Mouse (Mus musculus): ENCODE data around the gene Cecr2. TPM values are rescaled to one million over a fixed set of nuclear protein-coding genes. Genes with fewer than 3 reads are reported as not detected.

Cecr2 gene
- polyA plus RNA-seq, 1 experiment: 0.37 TPM

DNA sequence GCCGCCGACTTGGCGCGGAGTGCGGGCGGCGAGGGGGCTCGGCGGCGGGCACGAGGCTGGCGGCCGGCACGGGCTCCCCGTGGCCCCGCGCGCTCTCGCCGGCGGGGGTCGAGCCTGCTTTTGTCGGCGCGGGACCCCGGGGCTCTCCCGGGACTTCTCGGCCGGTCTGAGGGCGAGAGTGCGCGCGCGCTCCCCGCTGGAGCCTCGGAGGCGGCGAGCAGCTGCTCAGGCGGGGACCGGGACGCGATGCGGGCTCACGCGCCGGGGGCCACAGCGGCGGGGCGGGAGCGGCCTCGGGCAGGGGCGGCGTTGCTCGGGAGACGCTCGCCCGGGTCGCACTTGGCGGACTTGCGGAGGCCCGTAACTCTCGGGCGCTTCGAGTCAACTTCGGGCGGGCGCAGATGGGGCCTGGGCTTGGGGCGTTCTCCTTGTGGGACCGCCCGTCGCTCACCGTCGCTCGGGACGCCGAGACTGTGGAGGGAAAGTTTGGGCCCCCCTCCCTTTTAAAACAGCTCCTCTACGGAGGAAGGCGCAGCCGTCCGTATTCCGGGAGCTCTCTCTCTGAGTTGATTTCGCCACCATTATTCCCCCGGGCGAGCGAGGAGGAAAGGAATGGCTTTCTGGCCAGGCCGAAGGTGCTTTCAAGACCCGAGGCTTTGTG lies 722 bp downstream of the Cecr2 start:
- 1% methylated on average over 87 of the region's 87 CpGs for WGBS
- DNase-seq (ENCODE audit: low read depth, low spot score): no peak

DNA sequence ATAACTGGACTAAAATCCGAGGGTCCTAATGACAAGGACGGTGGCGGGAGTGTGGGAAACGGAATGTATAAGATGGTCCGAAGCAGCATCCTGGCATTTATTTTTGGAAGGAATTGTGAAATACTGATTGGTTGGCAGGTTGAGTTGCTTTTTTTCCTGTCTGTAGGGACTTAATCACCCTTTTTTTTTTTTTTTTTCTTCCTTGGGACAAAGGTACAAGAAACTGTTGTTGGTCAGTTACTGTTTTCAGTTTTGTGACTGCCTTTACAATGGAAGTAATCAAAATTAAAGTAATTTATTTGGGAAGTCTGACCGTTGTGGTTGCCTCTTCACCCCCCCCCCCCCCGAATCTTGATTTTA lies 1.2 kb downstream of the Cecr2 start:
- 3% methylated on average over 7 of the region's 7 CpGs for WGBS
- DNase-seq (ENCODE audit: low read depth, low spot score): no peak

DNA sequence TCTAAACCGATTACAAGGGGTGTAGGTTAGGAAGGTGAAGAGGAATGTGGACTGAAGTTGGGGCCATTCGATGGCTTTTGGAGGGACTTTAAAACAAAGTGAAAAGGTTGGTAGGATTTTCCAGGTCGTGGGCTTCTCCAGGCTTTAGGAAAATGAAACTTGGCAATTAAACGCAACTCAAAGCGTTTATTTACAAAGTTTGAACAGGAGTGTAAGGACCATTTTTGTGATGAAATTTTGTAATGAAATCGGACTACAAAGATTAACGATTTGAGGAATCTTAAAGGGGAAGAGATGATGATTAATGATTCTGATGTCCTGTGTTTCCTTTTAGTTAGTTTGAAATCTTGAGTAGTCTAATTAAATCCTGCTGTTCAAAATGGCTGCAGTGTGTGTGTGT lies 1.7 kb downstream of the Cecr2 start:
- DNase-seq (ENCODE audit: low read depth, low spot score): no peak
- WGBS: 23% methylated on average over 7 of the region's 7 CpGs

DNA sequence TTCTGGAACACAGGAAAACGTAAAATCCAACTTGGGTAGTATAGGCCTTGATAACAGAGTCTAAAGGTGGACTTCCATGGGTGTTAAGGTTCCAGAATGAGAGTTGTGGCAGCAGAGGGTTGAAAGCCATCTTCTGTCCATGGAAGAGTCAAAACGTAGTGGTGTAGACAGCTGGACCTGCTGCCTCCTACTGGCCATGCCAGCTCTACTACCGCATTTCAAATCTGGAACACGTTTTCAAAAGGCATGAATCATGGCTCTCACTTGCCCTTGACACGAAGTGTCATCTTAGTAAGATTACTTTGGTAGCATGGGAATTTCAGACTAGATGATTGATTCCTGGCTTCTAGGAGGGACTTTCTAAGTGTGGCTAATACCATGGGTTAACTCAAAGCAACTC lies 8.0 kb downstream of the Cecr2 start:
- DNase-seq (ENCODE audit: low read depth, low spot score): no peak
- 43% methylated on average over 5 of the region's 5 CpGs for WGBS

DNA sequence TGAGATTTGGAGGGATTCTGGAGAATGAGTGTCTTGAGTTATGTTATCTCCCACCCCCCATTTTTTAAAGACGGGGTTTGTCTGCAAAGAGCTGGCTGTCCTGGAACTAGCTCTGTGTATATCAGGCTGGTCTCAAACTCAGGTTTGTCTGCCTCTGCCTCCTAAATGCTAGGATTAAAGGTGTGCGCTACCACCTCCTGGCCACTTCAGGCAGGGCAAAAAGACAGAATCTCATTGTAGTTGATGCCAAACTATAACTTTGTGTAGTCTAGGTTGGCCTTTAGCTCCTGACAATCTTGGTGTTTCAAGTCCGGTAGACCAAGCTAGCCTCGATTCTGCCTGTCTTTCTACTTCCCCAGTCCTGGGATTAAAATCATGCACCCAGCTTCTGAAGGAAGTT lies 8.7 kb downstream of the Cecr2 start:
- WGBS: 81% methylated on average over 4 of the region's 4 CpGs
- DNase-seq (ENCODE audit: low read depth, low spot score): no peak

DNA sequence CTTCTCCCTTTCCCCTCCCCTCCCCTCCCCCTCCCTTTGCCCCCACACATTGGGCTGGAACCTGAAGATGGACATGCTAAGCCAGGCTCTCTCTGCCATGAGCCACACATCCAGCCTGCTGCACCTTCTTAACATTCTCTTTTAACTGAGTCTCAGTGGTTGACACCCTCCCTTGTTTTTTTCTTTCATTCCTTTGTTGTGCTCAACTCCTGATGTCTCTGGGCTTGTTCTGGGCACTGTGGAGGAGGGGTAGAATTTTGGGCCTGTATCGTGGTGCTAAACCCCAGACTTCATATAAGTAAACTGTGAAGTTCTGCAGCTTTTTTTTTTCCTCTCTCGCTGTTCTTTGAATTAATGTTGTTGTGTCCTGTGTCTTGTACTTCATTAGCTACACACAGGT lies 9.8 kb downstream of the Cecr2 start:
- WGBS: 76% methylated on average over 2 of the region's 2 CpGs
- DNase-seq (ENCODE audit: low read depth, low spot score): no peak

DNA sequence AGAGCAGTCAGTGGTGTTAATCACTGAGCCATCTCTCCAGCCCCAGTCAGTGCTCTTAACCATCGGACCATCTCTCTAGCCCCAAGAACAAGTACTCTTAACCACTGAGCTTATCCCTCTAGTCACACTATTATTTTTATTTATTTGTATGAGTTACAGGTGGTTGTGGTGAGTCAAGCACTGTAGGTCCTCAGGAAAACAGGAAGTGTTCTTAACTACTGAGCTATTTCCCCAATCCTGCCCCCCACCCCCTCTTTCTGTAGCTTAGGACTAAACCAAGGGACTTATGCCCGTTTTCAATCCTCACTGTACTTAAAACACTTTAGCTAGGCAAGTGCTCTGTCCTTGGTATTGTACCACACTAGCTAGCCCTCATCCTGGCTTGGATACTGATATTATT lies 17.2 kb downstream of the Cecr2 start:
- WGBS: 66% methylated on average over 2 of the region's 2 CpGs
- no peak for DNase-seq (ENCODE audit: low read depth, low spot score)

DNA sequence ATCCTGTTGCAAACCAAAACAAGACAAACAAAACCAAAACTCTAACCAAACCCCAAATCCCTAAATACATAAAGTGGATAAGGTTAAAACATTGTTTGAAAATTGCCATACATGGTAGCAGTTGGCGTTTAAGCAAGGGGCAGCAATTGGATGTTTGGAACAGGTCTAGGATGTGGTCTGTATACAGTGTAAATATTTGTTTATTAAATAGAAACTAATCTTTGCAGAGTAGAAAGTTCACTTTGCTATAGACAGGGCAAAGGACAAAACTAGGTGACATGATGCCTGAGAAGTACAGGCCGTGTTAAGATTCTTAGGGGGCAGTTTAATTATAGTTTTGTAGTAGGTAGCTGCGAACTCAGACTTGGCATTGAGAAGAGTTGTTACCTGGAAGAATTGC lies 18.6 kb downstream of the Cecr2 start:
- DNase-seq (ENCODE audit: low read depth, low spot score): no peak
- 56% methylated on average over 3 of the region's 3 CpGs for WGBS

DNA sequence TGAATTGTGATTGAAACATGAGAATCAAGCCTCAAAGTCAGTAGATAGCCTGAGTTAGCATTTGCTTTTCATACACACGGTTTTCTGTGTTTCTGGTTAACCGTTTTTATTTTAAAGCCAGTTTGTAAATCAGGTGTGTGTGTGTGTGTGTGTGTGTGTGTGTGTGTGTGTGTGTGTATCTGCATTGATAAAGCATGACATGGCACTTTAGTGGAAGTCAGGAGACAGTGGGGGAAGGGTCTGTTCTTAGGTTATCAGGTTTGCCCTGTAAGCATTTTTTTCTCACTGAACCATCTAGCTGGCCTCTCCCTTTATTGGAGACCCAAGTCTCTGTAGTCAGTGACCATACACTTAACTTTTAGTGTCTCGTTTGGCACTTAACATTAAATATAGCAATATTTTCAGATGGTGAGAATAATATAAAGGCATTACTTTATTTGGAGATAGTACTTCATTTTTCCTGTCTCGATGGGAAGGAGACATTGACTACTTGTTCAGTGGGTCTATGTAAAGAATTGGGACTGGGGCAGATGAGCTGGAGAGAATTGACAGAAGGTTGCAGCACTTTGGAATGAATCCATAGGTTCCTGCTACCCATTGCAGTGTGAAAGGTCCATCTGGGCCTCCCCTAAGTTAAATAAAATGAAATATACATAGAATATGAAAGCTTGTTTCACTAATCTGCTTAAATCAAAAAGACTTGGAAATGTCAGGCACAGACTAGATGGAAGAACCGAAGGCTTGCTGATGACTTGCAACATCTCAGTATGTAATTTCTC lies 20.9 kb downstream of the Cecr2 start:
- WGBS: 81% methylated on average over 5 of the region's 5 CpGs
- DNase-seq (ENCODE audit: low read depth, low spot score): no peak

DNA sequence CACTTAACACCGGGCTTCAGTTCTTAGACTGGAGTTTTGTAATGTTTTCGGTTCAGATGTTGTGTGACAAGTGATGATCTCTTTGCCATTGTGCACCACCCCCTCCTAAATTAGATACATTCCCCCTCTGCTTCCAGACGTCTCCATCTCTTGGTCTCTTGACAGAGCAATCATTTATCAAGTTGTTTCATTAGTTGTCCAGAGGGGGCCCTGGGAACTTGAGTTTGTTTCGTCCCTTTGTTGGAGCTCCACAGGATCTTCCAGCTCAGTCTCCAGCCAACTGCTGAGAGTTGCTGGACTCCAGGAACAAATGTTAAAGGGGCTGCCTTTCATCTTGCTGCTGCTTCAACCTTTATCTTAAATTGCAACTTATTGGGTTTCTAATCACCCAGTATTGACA lies 34.1 kb downstream of the Cecr2 start:
- DNase-seq (ENCODE audit: low read depth, low spot score): no peak
- 47% methylated on average over 4 of the region's 4 CpGs for WGBS

DNA sequence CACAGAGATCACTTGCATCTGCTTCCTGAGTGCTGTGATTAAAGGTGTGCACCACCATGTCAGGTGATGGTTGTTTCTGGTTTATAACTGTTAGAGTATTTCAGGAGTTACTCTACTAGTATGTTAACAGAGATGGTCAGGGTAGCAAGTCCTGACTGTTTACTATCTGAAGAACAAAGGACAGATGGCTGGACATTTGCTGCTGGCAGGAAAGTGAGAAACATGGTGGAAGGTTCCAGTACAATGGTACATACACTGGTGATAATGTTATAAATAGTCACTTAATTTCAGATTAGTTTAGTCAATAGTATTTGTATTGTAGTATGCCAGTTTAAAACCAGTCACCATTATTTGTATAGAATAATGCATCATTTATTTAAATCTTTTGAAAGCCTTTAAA lies 38.2 kb downstream of the Cecr2 start:
- no peak for DNase-seq (ENCODE audit: low read depth, low spot score)

DNA sequence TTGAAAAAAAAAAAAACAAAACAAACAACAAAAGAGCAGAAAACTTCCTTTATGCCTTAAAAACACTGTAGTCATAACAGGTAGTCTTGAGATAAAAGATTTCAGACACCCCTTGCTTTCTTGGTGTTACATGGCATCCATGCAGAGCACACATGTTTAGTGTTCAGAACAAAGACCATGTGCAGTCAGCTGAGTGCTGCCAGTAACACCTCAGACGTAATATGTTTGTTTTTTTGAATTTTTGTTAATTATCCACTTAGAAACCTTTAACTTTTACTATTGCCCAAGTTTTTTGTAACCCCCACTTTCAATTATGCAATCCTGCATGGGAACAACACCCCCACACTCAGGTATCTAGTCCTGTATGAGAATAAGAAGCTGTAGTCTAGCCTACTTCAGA lies 42.6 kb downstream of the Cecr2 start:
- 50% methylated on average over 1 of the region's 1 CpGs for WGBS
- DNase-seq (ENCODE audit: low read depth, low spot score): no peak

DNA sequence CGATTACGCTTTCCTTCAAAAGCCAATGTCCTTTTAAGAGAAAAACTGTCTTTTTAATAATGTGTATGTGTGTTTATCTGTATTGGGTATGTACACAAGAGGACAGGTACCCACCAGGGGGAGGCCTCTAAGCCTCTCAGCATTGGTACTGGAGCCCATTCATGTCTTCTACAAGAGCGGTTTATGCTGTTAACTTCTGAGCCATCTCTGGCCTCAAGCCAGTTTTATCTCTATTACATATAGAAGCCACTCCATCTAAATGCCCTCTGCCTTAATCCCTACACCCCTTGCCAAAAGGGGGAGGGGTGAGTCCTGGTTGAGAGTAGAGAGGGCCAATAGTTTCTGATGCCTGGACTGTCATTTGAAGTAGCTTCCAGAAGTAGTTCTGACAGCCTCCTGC lies 48.6 kb downstream of the Cecr2 start:
- WGBS: 85% methylated on average over 3 of the region's 3 CpGs

DNA sequence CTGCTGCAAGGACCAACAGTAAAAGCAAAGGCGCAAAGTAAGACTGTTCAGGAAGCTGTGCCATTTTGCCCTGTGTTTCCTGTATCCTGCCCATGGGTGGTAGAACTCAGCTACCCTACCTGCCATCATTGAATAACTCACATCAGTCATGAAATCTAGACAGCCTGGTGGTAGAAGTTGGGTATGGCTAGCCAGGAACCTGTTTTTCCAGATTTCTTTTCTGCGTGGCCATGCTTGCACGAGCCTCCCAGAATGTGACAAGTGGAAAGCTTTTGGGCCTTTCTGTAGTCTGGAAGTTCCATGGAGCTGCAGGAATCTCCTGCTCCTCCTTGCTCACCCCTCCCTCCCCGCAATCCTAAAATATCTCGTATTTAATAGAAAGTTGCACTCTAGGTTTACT lies 49.1 kb downstream of the Cecr2 start:
- 56% methylated on average over 5 of the region's 5 CpGs for WGBS
- no peak for DNase-seq (ENCODE audit: low read depth, low spot score)

More for the DNA sequence above, 48.6 kb downstream of the Cecr2 start:
- no peak for DNase-seq (ENCODE audit: low read depth, low spot score)

DNA sequence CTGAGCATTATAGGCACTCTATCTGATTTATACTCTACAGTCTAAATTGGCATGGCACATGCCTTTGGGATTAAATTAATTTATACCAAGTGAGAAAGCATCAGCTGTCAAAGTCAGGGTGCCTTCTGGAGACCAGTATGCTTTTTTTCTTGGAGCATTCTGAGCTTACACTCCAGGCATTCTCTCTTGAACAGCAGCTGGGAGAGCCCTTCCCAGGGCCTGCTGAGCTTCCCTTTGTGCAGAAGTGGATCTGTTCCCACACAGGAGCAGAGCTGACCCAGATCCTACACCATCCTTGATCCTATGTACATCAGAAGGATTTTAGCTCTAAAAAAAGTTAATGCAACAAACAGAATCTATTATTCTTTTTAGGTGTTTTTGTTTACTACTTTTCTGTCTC lies 49.7 kb downstream of the Cecr2 start:
- DNase-seq (ENCODE audit: low read depth, low spot score): no peak

DNA sequence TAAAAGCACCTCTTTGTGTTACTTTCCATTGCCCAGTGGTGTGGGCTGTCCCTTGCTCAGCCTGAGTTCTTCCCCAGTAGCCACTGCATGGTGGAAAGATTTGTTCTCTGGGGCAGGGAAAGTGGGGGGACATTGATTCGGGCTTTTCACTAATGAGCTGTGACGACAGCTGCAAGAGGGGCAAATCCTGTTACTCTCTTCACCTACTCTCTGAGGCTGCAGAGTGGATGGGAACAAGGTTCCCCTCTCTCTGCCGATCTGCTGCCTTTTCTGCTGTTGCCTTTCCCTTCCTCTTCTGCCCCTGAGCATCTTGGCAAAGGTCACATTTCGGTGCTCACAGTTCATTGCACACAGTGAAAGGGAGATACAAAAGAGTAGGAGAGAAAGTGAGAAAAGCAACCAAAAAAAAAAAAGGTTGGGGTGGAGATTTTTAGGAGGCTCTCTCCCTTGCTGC lies 50.4 kb downstream of the Cecr2 start:
- DNase-seq (ENCODE audit: low read depth, low spot score): no peak

DNA sequence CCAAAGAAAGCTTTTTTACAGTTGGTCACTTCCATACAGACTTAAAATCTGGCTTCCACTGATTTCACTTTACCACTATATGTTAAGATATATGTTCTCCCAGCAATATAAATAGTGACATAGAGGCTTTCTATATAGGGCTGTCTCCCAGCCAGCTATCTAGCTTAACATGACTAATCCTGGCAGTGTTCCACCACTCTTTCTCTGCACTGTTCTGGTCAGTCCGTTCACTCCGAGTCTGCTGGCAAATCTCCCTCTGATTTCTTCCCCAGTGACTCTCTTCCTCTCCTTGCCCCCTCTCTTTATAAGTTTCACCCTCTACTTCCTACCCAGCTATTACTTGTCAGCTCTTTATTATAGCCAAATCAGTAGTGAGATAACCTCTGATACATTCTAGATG lies 59.8 kb downstream of the Cecr2 start:
- DNase-seq (ENCODE audit: low read depth, low spot score): no peak
- WGBS: 27% methylated on average over 2 of the region's 2 CpGs

More for the DNA sequence above, 50.4 kb downstream of the Cecr2 start:
- 27% methylated on average over 4 of the region's 4 CpGs for WGBS

DNA sequence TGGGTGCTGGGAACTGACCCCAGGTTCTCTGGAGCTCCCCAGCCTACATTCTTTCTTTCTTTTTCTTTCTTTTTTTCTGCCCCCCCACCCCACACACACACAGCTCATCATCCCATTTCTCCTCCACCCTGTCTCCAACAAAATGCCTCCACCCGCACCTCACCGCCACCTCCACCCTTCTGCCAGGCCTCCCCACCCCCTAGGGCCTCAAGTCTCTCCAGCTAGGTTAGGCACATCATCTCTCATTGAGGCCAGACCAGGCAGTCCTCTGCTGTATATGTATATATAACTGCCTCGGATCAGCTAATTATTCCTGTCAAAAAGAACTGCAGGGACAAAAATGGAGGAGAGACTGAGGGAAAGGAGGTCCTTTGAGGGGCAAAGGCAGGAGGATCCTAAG lies 69.8 kb downstream of the Cecr2 start:
- DNase-seq (ENCODE audit: low read depth, low spot score): no peak
- 93% methylated on average over 3 of the region's 3 CpGs for WGBS

DNA sequence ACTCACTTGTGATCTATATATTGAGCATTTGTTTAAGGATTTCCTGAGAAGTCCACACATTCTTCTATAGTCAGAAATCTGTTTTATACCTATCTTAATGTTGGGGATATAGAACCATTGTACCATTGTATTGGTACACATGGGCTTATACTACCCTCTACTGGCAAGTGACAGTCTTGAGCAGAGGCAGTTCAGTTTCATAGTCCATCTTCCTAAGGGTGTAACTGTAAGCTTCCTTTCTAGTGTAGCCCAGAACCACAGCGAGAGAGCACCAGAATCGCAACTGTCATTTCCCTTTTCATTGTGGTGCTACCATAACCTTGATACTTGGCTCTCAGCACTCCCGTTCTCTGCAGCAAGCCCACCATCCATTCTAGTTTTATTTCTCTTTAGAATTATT lies 70.4 kb downstream of the Cecr2 start:
- DNase-seq (ENCODE audit: low read depth, low spot score): peak; percentile 1
- 37% methylated on average over 3 of the region's 3 CpGs for WGBS

DNA sequence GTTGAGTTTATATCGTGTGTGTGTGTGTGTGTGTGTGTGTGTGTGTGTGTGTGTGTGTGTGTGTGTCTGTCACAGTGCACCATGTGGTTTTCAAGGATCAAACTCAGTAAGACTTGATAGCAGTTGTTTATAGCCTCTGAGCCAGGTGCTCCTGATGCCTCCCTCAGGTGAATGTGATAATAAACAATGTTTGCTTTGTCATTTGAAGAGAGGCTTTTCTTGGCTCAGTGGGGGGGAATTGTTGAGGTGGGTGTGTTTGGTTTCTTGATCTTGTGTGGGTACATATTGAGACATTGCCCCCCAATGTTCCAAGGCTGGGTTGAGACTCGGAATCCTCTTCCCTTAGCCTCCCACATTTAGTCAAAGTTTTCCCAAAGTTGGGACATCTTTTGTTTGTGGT lies 77.0 kb downstream of the Cecr2 start:
- WGBS: 36% methylated on average over 2 of the region's 2 CpGs
- DNase-seq (ENCODE audit: low read depth, low spot score): no peak

DNA sequence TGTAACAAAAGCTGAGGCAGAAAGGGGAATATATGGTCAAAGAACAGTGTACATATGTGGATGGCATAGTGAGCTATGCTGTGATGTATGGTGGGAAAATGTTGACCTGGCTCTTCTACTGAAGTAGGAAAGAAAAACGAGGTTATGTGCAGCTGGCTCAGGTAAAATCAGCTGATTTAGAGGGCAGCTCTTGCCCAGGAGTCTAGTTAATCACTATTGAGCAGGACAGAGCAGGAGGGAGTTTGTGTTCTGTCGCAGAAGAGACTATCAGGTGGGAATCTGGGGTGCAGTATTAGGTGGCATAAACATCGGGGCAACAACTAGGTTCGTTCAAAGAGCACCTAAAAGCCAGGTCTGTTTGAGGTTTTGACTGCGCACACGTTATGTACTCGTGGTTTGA lies 78.1 kb downstream of the Cecr2 start:
- DNase-seq (ENCODE audit: low read depth, low spot score): no peak
- WGBS: 82% methylated on average over 7 of the region's 7 CpGs

DNA sequence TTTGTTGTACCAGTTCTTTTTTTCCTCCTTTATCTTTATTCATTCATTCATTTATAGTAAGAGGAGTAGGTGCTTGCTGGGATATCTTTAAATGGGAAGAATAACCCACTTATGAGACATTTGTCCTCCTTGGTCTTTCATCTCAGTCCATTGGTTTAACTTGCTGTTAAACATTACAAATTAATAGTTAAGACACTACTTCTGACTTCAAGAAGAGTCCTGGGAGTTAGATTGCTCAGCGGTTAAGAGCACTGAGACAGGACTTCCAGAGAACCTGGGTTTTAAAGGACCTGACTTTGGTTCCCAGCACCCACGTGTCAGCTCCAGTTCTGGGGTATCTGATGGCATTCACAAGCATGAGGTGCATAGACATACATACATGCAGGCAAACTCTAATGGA lies 80.2 kb downstream of the Cecr2 start:
- DNase-seq (ENCODE audit: low read depth, low spot score): no peak
- WGBS: 87% methylated on average over 2 of the region's 2 CpGs
